Mouse (Mus musculus): Measurements from ENCODE around the gene Kirrel3. TPM values are rescaled to one million over a fixed set of nuclear protein-coding genes. Genes with fewer than 3 reads are reported as not detected.

The Kirrel3 gene
- polyA plus RNA-seq, 1 experiment from 2014 or later, result 50.5 TPM

DNA sequence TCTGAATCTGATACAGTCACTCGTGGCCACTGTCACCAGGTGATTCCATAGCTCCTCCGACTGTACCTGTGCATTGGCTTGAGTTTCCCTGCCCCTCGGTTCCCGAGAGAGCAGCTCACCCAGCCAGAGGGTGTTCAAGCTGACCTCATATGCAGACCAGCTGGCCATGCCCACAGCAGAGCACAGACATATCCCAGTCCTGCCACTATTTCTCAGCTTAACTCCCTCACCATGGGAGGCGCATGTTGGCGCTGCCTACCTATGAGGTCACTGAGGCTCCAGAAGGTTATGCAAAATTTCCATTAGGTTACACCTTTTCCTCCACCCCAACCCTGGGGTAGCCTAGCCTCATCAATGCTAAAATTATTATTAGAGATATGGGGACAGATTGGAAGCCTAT lies 489.6 kb downstream of the Kirrel3 start:
- no peak overlapping the region for H3K9ac ChIP-seq
- no peak overlapping the region for H3K27ac ChIP-seq
- no peak overlapping the region for H3K4me3 ChIP-seq
- no peaks in the 10 kb centered on the region; the same call in 1 of the 2 replicates for H3K27me3 ChIP-seq (replicated peaks)
- H3K36me3 ChIP-seq (replicated peaks), result no peaks in the 10 kb centered on the region
- peaks cover 6% of the 10 kb centered on the region; the same call in 1 of the 2 replicates for H3K4me1 ChIP-seq
- ATAC-seq (replicated peaks), result no peak
- no peak overlapping the region for H3K4me2 ChIP-seq
- no peaks in the 10 kb centered on the region for H3K9me3 ChIP-seq
- WGBS, result 95% methylated on average over 6 of the region's 6 CpGs

DNA sequence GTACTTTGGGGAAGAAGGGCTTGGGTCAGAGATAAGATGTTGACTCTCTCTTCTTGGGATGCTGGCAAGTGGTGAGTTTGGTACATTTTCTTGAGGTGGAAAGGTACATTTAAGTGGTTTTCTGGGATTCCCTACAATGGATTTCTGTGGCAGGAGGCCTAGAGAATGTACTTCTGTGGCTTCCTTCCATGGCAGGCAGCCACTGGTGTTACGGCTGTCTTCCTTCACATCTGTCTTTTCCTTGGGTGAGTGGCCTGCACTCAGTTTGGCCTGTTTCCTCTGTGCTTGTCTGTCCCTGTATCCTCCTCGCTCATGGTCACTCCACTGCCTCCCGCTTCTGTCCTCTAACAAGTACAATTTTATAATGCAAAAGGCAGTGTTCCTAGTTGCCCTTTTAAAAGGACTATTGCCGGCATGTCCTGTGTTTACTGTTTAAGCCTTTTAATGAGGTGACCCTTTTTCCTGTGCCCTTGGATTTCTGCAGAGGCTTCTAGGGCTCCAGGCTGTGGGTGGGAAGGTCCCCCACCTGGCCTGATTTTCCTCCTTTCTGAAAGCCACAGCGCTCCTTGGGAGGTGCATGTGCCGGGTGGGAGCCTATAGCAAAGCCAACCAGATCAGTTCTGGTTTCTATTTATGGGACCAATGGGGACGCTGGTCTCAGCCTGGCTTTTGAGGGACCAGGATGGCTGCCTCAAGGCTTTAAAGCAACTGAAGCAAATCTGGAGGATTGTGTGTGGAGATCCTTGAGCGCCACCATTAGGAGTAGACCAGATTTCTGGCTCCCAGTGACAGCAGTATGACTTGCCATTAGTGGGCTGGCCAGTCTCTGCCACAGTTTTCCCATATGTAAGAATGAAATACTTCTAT lies 491.1 kb downstream of the Kirrel3 start:
- 82% methylated on average over 8 of the region's 8 CpGs for WGBS

DNA sequence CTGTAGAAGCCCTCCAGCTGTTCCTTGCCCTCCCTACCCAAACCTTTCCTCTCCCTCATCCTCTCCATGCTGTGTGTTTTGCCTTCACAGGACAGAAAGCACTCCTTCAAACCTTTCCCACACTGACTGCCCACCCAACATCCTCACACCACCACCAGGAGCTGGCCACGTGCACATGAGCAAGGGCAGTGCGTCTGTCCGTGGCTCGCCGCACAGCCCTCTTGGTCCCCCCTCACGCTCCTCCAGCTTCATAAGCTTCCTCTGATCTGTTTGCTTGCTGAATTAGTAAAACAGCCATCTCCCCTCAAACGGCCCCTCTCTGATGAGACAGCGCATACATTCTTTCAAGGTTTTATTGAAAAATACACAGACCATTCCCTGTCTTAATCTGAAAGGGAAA lies 492.0 kb downstream of the Kirrel3 start:
- peaks cover 6% of the 10 kb centered on the region; the same call in 1 of the 2 replicates for H3K4me1 ChIP-seq
- H3K36me3 ChIP-seq (replicated peaks), result no peaks in the 10 kb centered on the region
- no peak overlapping the region for H3K9ac ChIP-seq
- ATAC-seq (replicated peaks), result no peak
- no peak overlapping the region for H3K4me3 ChIP-seq
- H3K27ac ChIP-seq, result no peak overlapping the region
- 56% methylated on average over 8 of the region's 8 CpGs for WGBS
- H3K4me2 ChIP-seq, result no peak overlapping the region
- H3K9me3 ChIP-seq, result no peaks in the 10 kb centered on the region
- H3K27me3 ChIP-seq (replicated peaks), result no peaks in the 10 kb centered on the region; the same call in 1 of the 2 replicates

More for the DNA sequence above, 491.1 kb downstream of the Kirrel3 start:
- Histone ChIP-seq H3K9ac (no peak overlapping the region), H3K36me3 (replicated peaks) (no peaks in the 10 kb centered on the region), H3K4me1 (peaks cover 6% of the 10 kb centered on the region; the same call in 1 of the 2 replicates), H3K27ac (no peak overlapping the region), H3K27me3 (replicated peaks) (no peaks in the 10 kb centered on the region; the same call in 1 of the 2 replicates), H3K4me3 (no peak overlapping the region), H3K9me3 (no peaks in the 10 kb centered on the region), H3K4me2 (no peak overlapping the region)
- ATAC-seq (replicated peaks), result no peak

DNA sequence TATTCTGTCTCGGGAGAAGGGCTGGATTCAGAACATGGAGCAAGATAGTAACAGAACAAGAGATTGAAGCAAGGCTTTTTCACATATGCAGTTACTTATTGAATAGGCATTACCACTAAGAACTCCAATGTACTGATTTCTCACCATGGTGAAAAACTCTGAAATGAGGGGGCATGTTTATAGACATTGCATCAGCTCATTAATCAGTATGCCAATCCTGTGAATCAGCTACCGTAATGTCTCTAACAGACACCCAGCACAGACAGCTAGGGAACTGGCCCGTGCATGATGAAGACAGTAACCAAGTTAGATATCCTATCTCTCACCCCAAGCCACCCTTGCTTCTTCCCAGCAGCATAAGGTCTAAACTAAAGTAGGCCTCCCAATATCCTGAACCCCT lies 492.5 kb downstream of the Kirrel3 start:
- H3K9me3 ChIP-seq, result no peaks in the 10 kb centered on the region
- H3K9ac ChIP-seq, result no peak overlapping the region
- ATAC-seq (replicated peaks), result no peak
- H3K4me3 ChIP-seq, result no peak overlapping the region
- H3K36me3 ChIP-seq (replicated peaks), result no peaks in the 10 kb centered on the region
- H3K4me2 ChIP-seq, result no peak overlapping the region
- 80% methylated on average over 3 of the region's 3 CpGs for WGBS
- no peak overlapping the region for H3K27ac ChIP-seq
- no peaks in the 10 kb centered on the region; the same call in 1 of the 2 replicates for H3K27me3 ChIP-seq (replicated peaks)
- H3K4me1 ChIP-seq, result peaks cover 6% of the 10 kb centered on the region; the same call in 1 of the 2 replicates

DNA sequence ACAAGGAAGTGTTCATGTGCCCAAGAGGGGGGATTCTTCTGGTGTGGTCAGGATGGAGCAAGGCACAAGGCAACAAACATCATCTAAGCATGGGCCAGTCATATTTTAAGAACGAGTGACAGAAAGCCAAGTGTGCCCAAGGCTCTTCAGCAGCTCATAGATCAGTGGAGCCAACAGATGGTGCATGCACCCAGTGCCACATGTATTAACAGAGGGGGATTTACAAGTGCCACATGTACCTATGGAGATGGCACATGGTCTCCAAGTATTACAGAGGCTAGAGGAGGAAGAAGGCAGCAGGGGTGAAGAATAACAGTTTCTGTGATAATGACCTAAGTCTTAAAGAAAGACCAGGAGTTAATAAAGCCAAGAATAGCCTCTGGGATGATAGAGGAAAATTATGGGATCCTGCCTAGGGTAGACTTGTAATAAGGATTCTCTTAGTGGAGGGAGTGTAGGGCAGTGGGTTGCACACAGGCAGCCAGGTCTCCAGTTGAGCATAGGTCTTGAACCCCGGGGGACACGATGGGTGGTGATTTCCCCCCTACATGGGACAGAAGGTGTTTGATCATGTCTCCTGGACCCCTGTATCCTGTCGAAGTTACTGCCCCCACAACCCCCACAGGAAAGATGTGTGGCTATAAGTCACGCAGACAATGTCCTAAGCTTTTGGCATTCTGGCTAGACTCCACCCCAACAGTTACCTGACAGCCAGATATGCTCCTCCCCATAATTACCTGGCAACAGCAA lies 495.0 kb downstream of the Kirrel3 start:
- 90% methylated on average over 5 of the region's 5 CpGs for WGBS
- Histone ChIP-seq H3K9ac (no peak overlapping the region), H3K36me3 (replicated peaks) (no peaks in the 10 kb centered on the region), H3K4me2 (no peak overlapping the region), H3K4me1 (peaks cover 6% of the 10 kb centered on the region; the same call in 1 of the 2 replicates), H3K4me3 (no peak overlapping the region), H3K27ac (no peak overlapping the region), H3K27me3 (replicated peaks) (no peaks in the 10 kb centered on the region), H3K9me3 (no peaks in the 10 kb centered on the region)
- ATAC-seq (replicated peaks), result no peak

DNA sequence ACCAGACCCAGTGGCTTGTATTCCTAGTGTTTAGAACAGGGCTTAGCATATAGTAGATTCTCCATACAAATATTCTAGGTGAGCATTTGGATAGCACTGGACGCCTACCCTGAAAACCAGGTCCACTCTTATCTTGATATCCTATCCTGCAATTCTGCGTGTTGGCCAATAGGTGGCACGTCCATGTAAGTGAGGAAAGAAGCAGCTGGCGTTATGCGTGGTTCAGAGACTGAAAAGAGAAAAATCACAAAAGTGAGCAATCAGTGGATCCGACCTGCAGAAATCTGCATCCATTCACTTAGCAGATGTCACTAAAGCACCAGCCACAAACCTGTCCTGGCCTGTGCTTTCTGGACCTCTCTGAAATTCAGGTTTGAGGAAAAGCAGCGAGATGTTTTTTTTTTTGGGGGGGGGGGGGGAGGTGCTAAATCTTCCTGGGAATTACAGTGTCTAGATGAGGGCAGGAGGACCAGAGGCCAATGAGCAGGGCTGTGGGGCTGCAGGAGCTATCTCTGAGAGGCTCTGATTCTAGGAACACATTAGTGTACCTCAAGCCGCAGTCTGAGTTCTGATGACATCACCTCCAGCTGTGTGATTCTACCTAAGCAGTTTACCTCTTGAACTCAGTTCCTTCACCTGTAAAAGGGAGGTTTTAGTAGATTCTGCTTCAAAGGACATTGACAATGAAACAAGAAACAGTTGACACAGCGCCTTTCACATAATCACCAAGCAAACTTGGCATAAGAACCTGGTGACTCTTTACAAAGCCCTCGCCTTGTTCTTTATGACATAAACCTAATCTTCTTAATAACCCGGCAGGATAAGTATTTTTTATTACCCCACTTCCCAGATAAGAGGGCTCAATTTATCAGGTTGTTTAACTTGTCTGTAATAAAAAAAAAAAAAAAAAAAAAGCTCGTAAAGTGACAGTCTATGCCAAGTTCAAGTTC lies 498.1 kb downstream of the Kirrel3 start:
- no peak overlapping the region for H3K9ac ChIP-seq
- no peaks in the 10 kb centered on the region for H3K9me3 ChIP-seq
- 38% methylated on average over 12 of the region's 12 CpGs for WGBS
- no peaks in the 10 kb centered on the region for H3K36me3 ChIP-seq (replicated peaks)
- no peak for ATAC-seq (replicated peaks)
- H3K4me2 ChIP-seq, result peak overlapping the region; percentile 20; the same call in 1 of the 2 replicates
- no peaks in the 10 kb centered on the region for H3K4me1 ChIP-seq
- H3K27me3 ChIP-seq (replicated peaks), result no peaks in the 10 kb centered on the region
- H3K4me3 ChIP-seq, result no peak overlapping the region
- no peak overlapping the region for H3K27ac ChIP-seq

DNA sequence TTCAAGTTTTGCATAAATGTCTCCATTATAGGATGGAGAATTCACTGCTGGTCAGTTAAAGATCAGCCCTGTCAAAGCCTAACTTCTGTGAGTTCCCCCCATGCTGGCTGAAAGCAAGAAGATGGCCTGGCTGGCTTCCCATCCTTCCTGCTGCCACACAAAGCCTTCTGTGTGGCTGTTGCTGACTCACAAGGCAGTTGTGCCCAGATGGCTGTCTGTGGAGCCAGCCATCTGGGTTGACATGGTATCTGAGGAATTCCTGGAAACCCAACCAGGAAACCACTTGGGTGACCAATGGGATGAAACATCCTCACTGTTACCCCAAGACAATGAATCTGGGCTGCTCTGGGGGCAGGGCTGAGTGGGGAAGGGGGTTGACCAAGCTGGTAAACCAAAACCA lies 500.5 kb downstream of the Kirrel3 start:
- no peak overlapping the region for H3K27ac ChIP-seq
- no peaks in the 10 kb centered on the region for H3K4me1 ChIP-seq
- no peak overlapping the region for H3K9ac ChIP-seq
- no peak overlapping the region for H3K4me3 ChIP-seq
- ATAC-seq (replicated peaks), result no peak
- no peaks in the 10 kb centered on the region for H3K27me3 ChIP-seq (replicated peaks)
- H3K4me2 ChIP-seq, result no peak overlapping the region
- H3K9me3 ChIP-seq, result no peaks in the 10 kb centered on the region
- H3K36me3 ChIP-seq (replicated peaks), result no peaks in the 10 kb centered on the region

DNA sequence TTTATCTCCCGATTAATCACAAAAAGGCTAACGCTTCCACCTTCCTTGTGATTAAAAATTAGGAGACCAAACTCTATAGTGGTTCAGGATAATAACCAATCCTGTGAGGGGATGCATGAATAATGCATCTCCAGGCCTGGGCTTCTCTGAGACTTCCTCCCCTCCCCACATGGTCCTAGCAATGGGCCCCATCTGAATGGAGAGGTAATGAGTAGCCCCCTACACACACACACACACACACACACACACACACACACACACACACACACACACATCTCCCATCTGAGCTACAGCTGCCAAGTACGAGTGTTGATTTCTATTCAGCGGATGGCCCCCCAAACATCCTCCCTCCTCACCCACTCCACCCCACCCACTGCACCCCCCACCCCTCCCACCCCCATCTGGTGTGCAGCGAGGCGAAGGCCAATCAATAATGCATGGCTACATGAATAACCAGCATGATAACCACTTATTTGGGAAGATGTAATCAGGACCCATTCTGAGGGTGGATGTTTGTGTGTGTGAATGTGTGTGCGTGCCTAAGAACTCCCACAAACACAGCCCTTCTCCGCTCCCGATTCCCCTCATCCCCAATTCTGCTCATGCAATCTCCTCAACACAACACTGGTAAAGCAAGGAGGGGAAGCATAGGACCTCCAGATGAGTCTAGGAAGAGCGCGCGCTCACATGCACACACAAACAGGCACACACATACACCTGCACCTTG lies 501.9 kb downstream of the Kirrel3 start:
- H3K9me3 ChIP-seq, result no peaks in the 10 kb centered on the region
- no peaks in the 10 kb centered on the region for H3K36me3 ChIP-seq (replicated peaks)
- H3K4me3 ChIP-seq, result no peak overlapping the region
- no peak overlapping the region for H3K27ac ChIP-seq
- 54% methylated on average over 12 of the region's 12 CpGs for WGBS
- H3K4me1 ChIP-seq, result no peaks in the 10 kb centered on the region
- no peaks in the 10 kb centered on the region for H3K27me3 ChIP-seq (replicated peaks)
- H3K9ac ChIP-seq, result no peak overlapping the region
- H3K4me2 ChIP-seq, result no peak overlapping the region
- peak; percentile 65; the same call in 1 of the 2 replicates for ATAC-seq (replicated peaks)

DNA sequence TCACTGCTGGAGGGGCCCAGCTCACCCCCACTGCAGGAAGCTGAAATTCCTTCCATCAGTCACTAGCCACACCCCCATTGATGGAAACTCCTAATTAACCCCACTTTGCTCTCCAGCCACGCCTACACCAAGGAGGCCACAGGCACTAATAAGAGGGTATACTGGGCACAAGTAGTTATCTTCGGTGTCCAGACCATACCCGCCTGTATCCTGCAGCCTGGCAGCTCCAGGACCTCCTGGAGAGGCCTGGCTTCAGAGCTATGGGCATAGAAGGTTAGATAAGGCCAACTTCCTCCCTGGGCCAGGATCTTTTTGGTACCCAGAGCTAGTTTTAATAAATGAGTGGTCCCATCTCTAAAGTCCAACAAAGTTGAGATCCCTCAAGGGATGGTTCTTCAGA lies 503.0 kb downstream of the Kirrel3 start:
- H3K4me1 ChIP-seq, result no peaks in the 10 kb centered on the region
- no peaks in the 10 kb centered on the region for H3K27me3 ChIP-seq (replicated peaks)
- no peak overlapping the region for H3K27ac ChIP-seq
- no peak overlapping the region for H3K4me3 ChIP-seq
- H3K9ac ChIP-seq, result no peak overlapping the region
- H3K4me2 ChIP-seq, result no peak overlapping the region
- no peak for ATAC-seq (replicated peaks)
- 94% methylated on average over 3 of the region's 3 CpGs for WGBS
- no peaks in the 10 kb centered on the region for H3K36me3 ChIP-seq (replicated peaks)
- no peaks in the 10 kb centered on the region for H3K9me3 ChIP-seq

DNA sequence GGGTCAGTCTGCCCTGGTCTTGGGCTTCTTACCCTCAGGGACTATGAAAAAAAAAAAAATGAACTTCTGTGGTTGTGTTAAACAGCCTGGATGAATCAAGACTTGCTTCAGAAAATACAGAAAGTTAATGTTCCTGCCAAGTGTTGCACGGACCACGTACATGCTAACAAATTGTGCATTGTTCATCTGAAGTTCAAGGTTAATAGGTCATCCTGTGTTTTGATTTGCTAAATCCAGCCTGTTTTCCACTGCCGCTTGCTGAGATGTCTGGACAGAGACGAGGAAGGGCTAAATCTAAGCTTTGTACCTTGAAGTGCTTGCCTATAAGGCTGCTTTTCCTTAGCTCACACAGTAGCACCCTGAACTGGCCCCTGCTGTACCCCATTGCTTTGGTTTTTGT lies 506.5 kb downstream of the Kirrel3 start:
- no peak for ATAC-seq (replicated peaks)
- 45% methylated on average over 4 of the region's 4 CpGs for WGBS
- Histone ChIP-seq H3K27ac (no peak overlapping the region), H3K4me1 (peaks cover 12% of the 10 kb centered on the region), H3K27me3 (replicated peaks) (no peaks in the 10 kb centered on the region), H3K9ac (no peak overlapping the region), H3K36me3 (replicated peaks) (no peaks in the 10 kb centered on the region), H3K4me2 (no peak overlapping the region), H3K4me3 (no peak overlapping the region), H3K9me3 (no peaks in the 10 kb centered on the region)

DNA sequence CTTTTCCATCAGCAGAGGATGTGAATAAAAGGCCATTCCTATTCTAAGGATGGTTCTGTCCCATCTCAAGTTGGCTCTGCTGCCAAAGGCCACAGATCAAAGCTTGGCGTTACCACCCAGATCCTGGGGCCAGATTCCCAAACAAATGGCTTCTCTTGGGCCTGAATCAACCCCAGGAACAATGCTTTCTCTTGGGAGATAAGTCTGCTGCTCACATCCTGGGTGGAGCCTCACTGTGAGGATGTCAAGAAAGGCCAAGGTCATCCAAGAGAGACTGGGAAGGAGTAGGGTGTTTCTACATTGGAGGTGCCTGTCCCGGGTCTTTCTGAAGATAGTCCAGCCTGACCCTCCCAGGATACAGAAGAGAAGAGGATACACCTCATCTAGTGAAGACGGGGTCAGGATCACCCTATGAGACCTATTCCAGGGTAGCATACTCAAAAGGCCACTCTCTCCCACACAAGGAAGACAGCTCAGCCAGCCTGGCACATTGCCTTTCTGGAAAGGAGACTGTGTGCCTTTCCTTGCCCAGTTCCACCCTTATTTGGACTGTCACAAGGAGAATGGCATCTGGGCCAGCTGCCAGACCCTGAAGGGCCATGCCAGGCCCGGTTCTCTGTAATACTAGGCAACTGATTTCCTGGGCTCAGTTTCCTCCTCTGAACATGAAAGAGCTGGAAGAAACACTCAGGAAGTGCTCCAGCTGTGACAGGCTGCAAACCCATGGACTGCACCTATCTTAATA lies 507.9 kb downstream of the Kirrel3 start:
- Histone ChIP-seq H3K4me3 (no peak overlapping the region), H3K4me1 (peaks cover 14% of the 10 kb centered on the region), H3K4me2 (no peak overlapping the region), H3K36me3 (replicated peaks) (no peaks in the 10 kb centered on the region), H3K9ac (no peak overlapping the region), H3K27me3 (replicated peaks) (no peaks in the 10 kb centered on the region), H3K9me3 (no peaks in the 10 kb centered on the region), H3K27ac (no peak overlapping the region)
- WGBS, result 74% methylated on average over 4 of the region's 4 CpGs
- no peak for ATAC-seq (replicated peaks)

Data from midbrain, embryonic 15.5 days (tissue).